Mouse (Mus musculus): ENCODE data around the gene 2900026A02Rik. TPM values are rescaled to one million over a fixed set of nuclear protein-coding genes. Genes with fewer than 3 reads are reported as not detected.

The 2900026A02Rik gene
- polyA plus RNA-seq, 1 experiment = 3.5 TPM

- H3K4me3 ChIP-seq (ENCODE audit: insufficient read depth, low read depth, low read length) = peak overlapping the region; percentile 74
- H3K27ac ChIP-seq (replicated peaks; ENCODE audit: low read depth, low read length) = peak overlapping the region; percentile 92
- peaks cover 14% of the 10 kb centered on the region; the same call in 1 of the 2 replicates for H3K4me1 ChIP-seq (ENCODE audit: control insufficient read depth, insufficient read depth, insufficient read length, low read length)
These were observed 82.5 kb downstream of the 2900026A02Rik start for GRCm38 (mm10) chr5:113138319-113139063.

DNA sequence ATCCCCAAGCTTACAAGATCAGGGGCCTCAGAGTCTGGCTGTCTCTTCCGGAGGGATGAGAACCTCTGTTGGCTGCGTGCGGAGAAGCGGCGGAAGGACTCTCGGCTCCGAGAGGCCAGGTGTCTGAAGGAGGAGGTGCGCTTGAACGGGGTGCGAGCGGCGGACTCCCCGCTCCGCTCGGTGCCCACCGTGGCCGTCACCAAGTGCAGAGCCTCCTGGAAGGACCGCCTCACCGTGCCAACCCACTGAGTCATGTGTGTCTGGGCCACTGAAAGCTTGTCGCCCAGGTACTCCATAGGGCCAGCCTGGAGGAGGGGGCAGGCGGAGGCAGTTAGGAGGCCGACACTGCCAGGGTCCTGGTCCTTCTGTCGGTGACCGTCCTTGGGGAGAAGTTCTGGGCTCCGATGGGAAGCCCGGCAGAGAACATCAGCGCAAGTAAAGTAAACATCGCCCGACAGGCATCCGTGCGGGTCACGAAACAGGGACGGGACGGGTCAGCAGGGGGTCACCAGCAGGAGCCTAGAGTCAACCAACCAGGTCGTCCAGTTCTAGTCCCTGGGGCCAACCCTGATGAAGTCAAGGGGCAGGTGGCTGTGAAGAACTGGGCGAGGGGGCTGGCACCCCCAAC is 83.2 kb downstream of the 2900026A02Rik start:
- peaks cover 14% of the 10 kb centered on the region; the same call in 1 of the 2 replicates for H3K4me1 ChIP-seq (ENCODE audit: control insufficient read depth, insufficient read depth, insufficient read length, low read length)
- peak overlapping the region; percentile 74 for H3K4me3 ChIP-seq (ENCODE audit: insufficient read depth, low read depth, low read length)
- H3K27ac ChIP-seq (replicated peaks; ENCODE audit: low read depth, low read length) = peak overlapping the region; percentile 92

DNA sequence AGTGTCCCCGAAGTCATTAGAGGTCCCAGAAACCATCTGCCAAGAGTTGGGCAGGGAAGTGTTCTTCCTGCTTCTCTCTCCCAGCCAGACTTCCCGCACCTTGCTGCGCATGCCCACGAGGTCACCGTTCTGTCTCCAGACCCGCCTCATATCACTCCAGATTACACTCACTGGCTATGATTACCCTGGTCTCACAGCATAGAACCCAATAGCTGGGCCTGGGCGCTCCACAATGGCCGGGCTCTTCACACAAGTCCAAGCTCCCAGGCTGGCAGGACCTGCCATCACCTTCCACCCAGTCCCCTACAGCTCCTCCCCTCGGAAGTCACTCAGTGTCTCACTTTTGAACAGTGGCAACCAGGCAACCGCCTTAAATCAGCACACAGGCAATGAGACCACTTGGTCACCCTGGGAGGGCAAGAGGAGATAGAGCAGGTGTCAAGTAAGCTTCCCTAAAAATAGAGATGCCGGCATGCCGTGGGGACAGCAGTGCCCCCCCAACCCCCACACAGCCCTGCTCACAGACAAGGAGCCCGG is 84.0 kb downstream of the 2900026A02Rik start:
- H3K27ac ChIP-seq (replicated peaks; ENCODE audit: low read depth, low read length) = peak overlapping the region; percentile 92
- peak overlapping the region; percentile 74 for H3K4me3 ChIP-seq (ENCODE audit: insufficient read depth, low read depth, low read length)
- peaks cover 12% of the 10 kb centered on the region for H3K4me1 ChIP-seq (ENCODE audit: control insufficient read depth, insufficient read depth, insufficient read length, low read length)

DNA sequence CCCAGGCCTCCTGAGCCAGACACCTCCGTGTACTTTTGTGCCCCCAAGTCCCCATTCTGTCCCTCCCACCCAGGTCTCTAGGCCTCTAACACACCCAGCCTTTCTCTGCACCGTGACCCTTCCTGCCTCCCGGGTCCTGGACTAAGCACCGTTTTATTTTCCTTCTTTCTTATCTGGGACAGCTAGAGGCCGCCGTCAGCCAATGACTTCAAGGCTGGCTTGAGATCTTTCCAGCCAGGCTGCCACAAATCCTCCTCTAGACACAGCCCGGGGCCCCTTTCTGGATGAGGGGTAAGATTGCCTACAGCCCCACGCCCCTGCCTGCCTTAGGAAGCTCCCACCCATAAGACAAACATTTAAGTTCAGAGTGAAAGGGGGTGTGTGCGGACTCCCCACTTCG is 85.5 kb downstream of the 2900026A02Rik start:
- H3K4me1 ChIP-seq (ENCODE audit: control insufficient read depth, insufficient read depth, insufficient read length, low read length) = peaks cover 19% of the 10 kb centered on the region
- peak overlapping the region; percentile 74 for H3K4me3 ChIP-seq (ENCODE audit: insufficient read depth, low read depth, low read length)
- H3K27ac ChIP-seq (replicated peaks; ENCODE audit: low read depth, low read length) = peak overlapping the region; percentile 92

GRCm38 (mm10) chr5:113133722-113134710 is 87.0 kb downstream of the 2900026A02Rik start:
- H3K27ac ChIP-seq (replicated peaks; ENCODE audit: low read depth, low read length) = peak overlapping the region; percentile 92
- peaks cover 19% of the 10 kb centered on the region for H3K4me1 ChIP-seq (ENCODE audit: control insufficient read depth, insufficient read depth, insufficient read length, low read length)
- no peak overlapping the region for H3K4me3 ChIP-seq (ENCODE audit: insufficient read depth, low read depth, low read length)

DNA sequence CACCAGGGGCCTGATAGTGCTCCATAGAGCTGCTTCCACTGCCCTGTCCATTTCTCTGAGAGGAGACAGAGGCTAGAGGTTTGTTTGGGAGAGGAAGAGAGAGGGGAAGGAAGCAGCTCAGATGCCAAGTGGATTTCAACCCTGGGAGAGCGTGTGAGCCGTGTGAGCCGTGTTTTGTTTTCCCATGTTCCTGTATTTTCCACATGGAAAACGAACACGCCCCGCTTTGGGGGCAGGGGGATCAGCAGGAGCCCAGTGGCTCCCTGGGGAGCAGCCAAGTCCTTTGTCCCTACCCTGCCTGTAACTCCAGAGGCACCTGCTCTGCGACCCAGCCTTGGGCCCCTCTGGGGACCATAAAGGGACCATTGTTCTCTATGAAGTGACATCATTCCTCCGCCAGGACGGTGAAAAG is 88.0 kb downstream of the 2900026A02Rik start:
- H3K4me3 ChIP-seq (ENCODE audit: insufficient read depth, low read depth, low read length) = no peak overlapping the region
- peaks cover 19% of the 10 kb centered on the region for H3K4me1 ChIP-seq (ENCODE audit: control insufficient read depth, insufficient read depth, insufficient read length, low read length)
- peak overlapping the region; percentile 92 for H3K27ac ChIP-seq (replicated peaks; ENCODE audit: low read depth, low read length)

DNA sequence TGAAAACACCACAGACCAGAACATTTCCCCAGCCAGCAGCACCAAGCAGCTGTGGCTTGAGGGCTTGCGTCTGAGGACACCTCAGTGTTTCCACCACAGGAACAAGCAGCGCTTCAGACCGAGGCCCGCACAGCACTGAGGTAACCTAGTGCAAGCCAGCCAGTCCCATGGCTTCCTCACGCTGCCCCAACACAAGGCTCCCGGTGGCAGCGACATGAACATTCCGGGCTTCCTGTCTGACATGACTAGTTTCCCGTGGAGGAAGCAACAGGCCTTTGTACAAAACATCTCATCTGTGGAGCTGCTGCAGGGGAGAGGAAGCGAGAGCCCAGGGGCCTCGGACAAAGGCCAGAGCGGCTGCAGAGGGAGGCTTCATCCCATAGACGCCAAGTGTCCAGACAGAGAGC is 88.4 kb downstream of the 2900026A02Rik start:
- Histone ChIP-seq H3K4me3 (ENCODE audit: insufficient read depth, low read depth, low read length) (0 out of 2 replicates have a peak overlapping the region, but pooled peaks have one; percentile 8), H3K27ac (replicated peaks; ENCODE audit: low read depth, low read length) (peak overlapping the region; percentile 94), H3K4me1 (ENCODE audit: control insufficient read depth, insufficient read depth, insufficient read length, low read length) (peaks cover 19% of the 10 kb centered on the region)

DNA sequence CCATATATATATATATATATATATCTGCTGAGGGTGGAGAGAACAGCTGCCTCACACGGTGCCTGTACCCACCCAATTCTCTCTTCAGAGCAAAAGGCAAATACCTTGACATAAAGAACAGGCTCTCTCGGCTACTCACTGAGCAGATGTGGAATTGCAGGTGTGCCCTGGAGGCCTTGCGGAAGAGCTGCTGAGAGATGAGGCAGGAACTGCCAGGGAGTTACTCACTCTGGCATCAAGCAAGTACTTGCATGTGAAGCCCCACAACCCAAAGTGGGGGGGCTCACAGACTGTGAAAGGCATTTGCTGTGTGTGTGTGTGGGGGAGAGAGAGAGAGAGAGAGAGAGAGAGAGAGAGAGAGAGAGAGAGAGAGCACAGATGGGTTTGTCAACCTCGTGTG is 92.6 kb downstream of the 2900026A02Rik start:
- H3K4me3 ChIP-seq (ENCODE audit: insufficient read depth, low read depth, low read length) = no peak overlapping the region
- peaks cover 14% of the 10 kb centered on the region for H3K4me1 ChIP-seq (ENCODE audit: control insufficient read depth, insufficient read depth, insufficient read length, low read length)
- H3K27ac ChIP-seq (replicated peaks; ENCODE audit: low read depth, low read length) = no peak overlapping the region

- peaks cover 21% of the 10 kb centered on the region for H3K4me1 ChIP-seq (ENCODE audit: control insufficient read depth, insufficient read depth, insufficient read length, low read length)
- H3K27ac ChIP-seq (replicated peaks; ENCODE audit: low read depth, low read length) = no peak overlapping the region
These were observed 94.6 kb downstream of the 2900026A02Rik start for GRCm38 (mm10) chr5:113126476-113126875.

DNA sequence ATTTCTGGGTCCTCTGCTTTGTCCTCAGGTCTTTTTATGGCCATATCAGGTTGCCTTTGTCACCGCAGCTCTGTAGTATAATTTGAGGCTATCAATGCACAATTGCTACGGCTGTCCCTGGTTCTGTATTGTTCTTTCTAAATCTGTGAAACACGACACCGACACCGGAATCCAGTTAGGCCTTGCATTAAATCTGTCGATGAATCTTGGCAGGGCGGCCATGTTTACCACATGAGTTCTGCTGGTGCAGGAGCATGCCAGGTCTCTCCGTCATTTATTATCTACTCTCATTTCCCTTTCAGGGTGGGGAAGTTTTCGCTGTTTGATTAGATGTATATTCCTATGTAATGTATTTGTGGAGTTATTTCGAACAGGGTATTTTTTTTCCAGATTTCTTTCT is 97.3 kb downstream of the 2900026A02Rik start:
- no peak overlapping the region for H3K4me3 ChIP-seq (ENCODE audit: insufficient read depth, low read depth, low read length)
- no peak overlapping the region for H3K27ac ChIP-seq (replicated peaks; ENCODE audit: low read depth, low read length)
- H3K4me1 ChIP-seq (ENCODE audit: control insufficient read depth, insufficient read depth, insufficient read length, low read length) = peaks cover 21% of the 10 kb centered on the region

More at GRCm38 (mm10) chr5:113126476-113126875, 94.6 kb downstream of the 2900026A02Rik start:
- H3K4me3 ChIP-seq (ENCODE audit: insufficient read depth, low read depth, low read length) = no peak overlapping the region

GRCm38 (mm10) chr5:113122326-113123054 is 98.5 kb downstream of the 2900026A02Rik start:
- Histone ChIP-seq H3K4me3 (ENCODE audit: insufficient read depth, low read depth, low read length) (no peak overlapping the region), H3K27ac (replicated peaks; ENCODE audit: low read depth, low read length) (peak overlapping the region; percentile 23; the same call in 1 of the 2 replicates), H3K4me1 (ENCODE audit: control insufficient read depth, insufficient read depth, insufficient read length, low read length) (peaks cover 21% of the 10 kb centered on the region)

DNA sequence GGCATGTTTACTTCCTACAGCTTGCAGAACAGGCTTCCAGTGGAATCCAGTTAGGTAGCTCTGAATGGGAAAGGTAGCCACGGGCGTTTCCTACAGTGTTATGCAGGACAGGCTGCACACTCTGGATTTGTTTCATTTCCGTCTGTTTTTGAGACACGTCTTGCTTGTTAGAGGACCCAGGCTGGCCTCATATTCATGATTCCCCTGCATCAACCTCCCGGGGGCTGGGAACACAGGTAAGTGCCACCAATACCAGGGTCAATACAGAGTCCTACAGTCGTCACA is 99.5 kb downstream of the 2900026A02Rik start:
- Histone ChIP-seq H3K4me1 (ENCODE audit: control insufficient read depth, insufficient read depth, insufficient read length, low read length) (peaks cover 21% of the 10 kb centered on the region), H3K27ac (replicated peaks; ENCODE audit: low read depth, low read length) (no peak overlapping the region), H3K4me3 (ENCODE audit: insufficient read depth, low read depth, low read length) (no peak overlapping the region)

- H3K27ac ChIP-seq (replicated peaks; ENCODE audit: low read depth, low read length) = no peak overlapping the region
- H3K4me3 ChIP-seq (ENCODE audit: insufficient read depth, low read depth, low read length) = no peak overlapping the region
- peaks cover 21% of the 10 kb centered on the region for H3K4me1 ChIP-seq (ENCODE audit: control insufficient read depth, insufficient read depth, insufficient read length, low read length)
These were observed 100.1 kb downstream of the 2900026A02Rik start for GRCm38 (mm10) chr5:113120741-113121590.
